Mouse (Mus musculus) lung, adult 2 months (tissue): Measurements from ENCODE around the gene Abcb11. TPM values are rescaled to one million over a fixed set of nuclear protein-coding genes. Genes with fewer than 3 reads are reported as not detected.

Source experiments
- DNase-seq: peaks from one replicate; pipeline ENCODE4 v3.0.0; 2022
- H3K4me1 ChIP-seq: fragments of 200-500 bp; 2 replicates; pipeline ENCODE4 v1.6.1; 2011; ENCODE audit warnings: low read length; ENCODE audit not compliant: control insufficient read depth, insufficient read depth
- H3K4me3 ChIP-seq: fragments of 200-500 bp; replicated peaks from 2 replicates; pipeline ENCODE3; 2011; ENCODE audit warnings: low read depth, mild to moderate bottlenecking, control low read depth, low read length; ENCODE audit errors: extremely low read depth
- CTCF ChIP-seq: fragments of 200-500 bp; IDR thresholded peaks from 2 replicates; pipeline ENCODE4 v1.5.1; 2011; ENCODE audit warnings: mild to moderate bottlenecking, low read length, control low read depth; ENCODE audit not compliant: insufficient read depth
- POLR2A ChIP-seq: fragments of 200-500 bp; IDR thresholded peaks from 2 replicates; pipeline ENCODE4 v1.6.1; 2011; ENCODE audit warnings: low read depth, mild to moderate bottlenecking, control low read depth, low read length, borderline replicate concordance; ENCODE audit errors: extremely low read depth
- whole genome bisulfite sequencing: fragments of 180-500 bp; shearing (Covaris S2); methylation state at CpG from one replicate; pipeline ENCODE4 v1.1.7; 2018; 5-methylcytosine and 5-hydroxymethylcytosine counted together
- polyA plus RNA-seq: library from polyadenylated mRNA; depleted of rRNA; stranded (reverse); fragments of >200 nt; gene quantifications from 2 replicates; pipeline ENCODE4 v1.2.3, GENCODE M21; 2012; rRNA removed

Gene Abcb11
- polyA plus RNA-seq, 1 experiment = 0.24 TPM

- TF ChIP-seq POLR2A (no peak), CTCF (no peak)
- 58% methylated on average over 5 of the region's 5 CpGs for WGBS
- Histone ChIP-seq H3K4me3 (no peak overlapping the region), H3K4me1 (no peaks in the 10 kb centered on the region)
- DNase-seq = no peak
Observed at GRCm38 (mm10) chr2:69193555-69193954, 148.9 kb downstream of the Abcb11 start.

- TF ChIP-seq POLR2A = no peak
- TF ChIP-seq CTCF = no peak
- no peak for DNase-seq
- Histone ChIP-seq H3K4me1 (no peaks in the 10 kb centered on the region), H3K4me3 (no peak overlapping the region)
- WGBS = 73% methylated on average over 5 of the region's 5 CpGs
Observed at GRCm38 (mm10) chr2:69191059-69191458, 151.4 kb downstream of the Abcb11 start.

GRCm38 (mm10) chr2:69189222-69189621 lies 153.2 kb downstream of the Abcb11 start:
- Histone ChIP-seq H3K4me1 (no peaks in the 10 kb centered on the region), H3K4me3 (no peak overlapping the region)
- 83% methylated on average over 4 of the region's 4 CpGs for WGBS
- TF ChIP-seq POLR2A (no peak), CTCF (no peak)
- DNase-seq = no peak

GRCm38 (mm10) chr2:69188732-69189131 lies 153.7 kb downstream of the Abcb11 start:
- no peak for DNase-seq
- no peak for TF ChIP-seq CTCF
- TF ChIP-seq POLR2A = no peak
- WGBS = 83% methylated on average over 6 of the region's 6 CpGs
- Histone ChIP-seq H3K4me3 (no peak overlapping the region), H3K4me1 (no peaks in the 10 kb centered on the region)

Other genes starting within 250 kb of the Abcb11 start
- 11.0 and 24.1 TPM in 2 replicates for gene Nostrin, start 206.8 kb downstream of the Abcb11 start, polyA plus RNA-seq
- 0.23 and 0.89 TPM in 2 replicates for gene Spc25, start 136.4 kb downstream of the Abcb11 start, polyA plus RNA-seq
- gene G6pc2, start 131.5 kb downstream of the Abcb11 start, polyA plus RNA-seq = not detected in 2 replicates
- 0.29 and 1.9 TPM in 2 replicates for gene Dhrs9, start 37.8 kb upstream of the Abcb11 start, polyA plus RNA-seq
- 10.3 and 13.6 TPM in 2 replicates for gene Lrp2, start 243.4 kb upstream of the Abcb11 start, polyA plus RNA-seq